Mouse (Mus musculus) heart, postnatal 25 days (tissue): Measurements from ENCODE around the gene Pafah1b2. TPM values are rescaled to one million over a fixed set of nuclear protein-coding genes. Genes with fewer than 3 reads are reported as not detected.

Experiments used
- DNase-seq: peaks from one replicate; pipeline ENCODE4 v3.0.0; 2022; ENCODE audit warnings: low spot score
- intact Hi-C: fragments of 180-260 bp; cut with DNase I; formaldehyde crosslinking; loops from one replicate; pipeline ENCODE4 v1.15.1; 2025
- total RNA-seq, 2 experiments: library from RNA; stranded (reverse); gene quantifications; 2 replicates each; pipeline ENCODE4 v1.2.3; 2021

The Pafah1b2 gene
- total RNA-seq, 2 experiments from 2014 or later, result 55.1 to 62.3 TPM

DNA sequence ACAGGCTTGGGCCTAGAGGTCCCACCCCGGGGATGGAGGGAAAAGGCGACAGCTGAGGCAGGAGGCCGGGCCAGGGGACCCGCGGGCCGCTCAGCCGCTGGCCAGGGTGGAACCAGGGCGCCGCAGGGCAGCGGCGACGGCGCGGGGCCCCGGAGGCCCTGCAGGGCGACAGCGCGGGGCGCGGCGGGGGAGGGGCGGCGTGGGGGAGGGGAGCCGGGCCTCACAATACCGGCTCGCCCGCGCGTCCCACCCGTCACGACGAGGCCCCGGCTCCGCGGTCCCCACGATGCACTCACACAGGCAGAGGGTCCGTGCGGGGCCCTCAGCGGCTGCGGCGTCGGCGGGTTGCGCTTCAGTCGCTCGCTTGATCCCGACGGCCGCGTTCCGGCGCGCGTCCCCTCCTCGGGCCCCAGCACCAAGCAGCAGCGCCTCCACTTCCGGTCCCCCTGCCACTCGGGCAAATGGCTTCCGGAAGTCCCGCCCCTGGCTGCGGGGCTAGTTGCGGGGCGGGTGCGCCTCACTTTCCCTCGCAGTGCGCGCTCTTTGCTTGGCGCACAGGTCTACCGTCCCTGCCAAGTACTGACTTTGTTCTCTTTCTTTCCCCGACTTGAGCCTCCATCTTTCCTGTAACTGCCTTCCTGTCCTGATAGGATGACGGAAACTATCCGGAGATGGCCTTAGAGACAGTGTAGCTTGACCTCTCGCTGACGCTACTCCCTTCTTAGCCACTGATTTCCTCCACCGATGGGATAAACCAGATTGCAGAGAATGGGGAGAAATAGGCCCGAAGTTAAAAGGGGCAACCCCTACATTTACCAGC, 27.9 kb downstream of the Pafah1b2 start:
- intact Hi-C loops, result loop anchor here (2.0 kb wide), 1 partner anchor 30 kb away; the partner anchor contains the start of gene Sidt2
- DNase-seq, result peak; percentile 82

DNA sequence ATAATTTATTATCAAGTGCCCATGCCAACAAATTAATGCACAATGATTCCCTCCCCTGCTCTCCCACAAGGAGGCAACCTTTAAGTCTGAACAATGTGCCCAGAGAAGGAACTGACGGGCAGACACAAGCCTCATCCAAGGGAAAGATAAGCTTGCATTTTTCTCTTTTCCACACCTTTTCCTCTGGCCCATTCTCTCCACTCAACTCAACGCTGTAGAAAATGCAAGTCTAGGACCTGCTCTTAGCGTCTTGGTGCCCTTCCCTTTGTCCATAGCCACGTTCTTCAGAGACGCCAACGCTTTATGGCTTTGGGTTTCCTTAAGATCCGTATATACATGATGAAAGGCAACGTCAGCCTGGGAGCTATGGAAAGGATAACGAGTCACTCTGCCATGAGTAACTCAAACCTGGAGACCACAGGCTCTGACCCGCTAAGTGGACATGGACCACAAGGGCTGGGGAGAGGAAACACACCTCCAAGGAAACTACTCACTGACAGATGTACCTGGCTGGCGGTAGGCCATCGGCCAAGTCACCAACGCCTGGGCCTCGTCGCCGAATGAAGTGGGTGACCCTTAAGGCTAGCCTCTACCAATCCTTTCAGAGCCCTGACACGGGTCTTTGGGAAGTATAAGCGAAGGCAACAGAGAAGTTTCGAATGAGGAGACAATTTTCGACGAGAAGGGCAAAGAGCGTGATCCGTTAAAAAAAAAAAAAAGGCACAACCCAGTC, 28.6 kb downstream of the Pafah1b2 start:
- intact Hi-C loops, result loop anchor here (2.0 kb wide), 1 partner anchor 29 kb away; the partner anchor contains the start of gene Sidt2
- DNase-seq, result no peak

DNA sequence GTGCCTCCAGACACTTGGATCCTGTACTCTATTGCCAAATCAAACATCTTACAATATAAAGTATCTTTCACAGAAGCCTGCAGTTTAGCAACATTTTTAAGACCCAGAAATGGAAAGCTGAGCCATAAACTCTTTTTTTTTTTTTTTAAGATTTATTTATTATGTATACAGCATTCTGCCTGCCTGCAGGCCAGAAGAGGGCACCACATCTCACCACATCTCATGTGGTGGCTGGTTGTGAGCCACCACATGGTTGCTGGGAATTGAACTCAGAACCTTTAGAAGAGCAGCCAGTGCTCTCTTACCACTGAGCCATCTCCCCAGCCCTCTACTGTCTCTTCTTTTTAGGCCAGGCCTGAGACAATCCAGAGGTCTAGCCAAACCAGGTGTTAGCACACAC, 31.2 kb downstream of the Pafah1b2 start:
- DNase-seq, result no peak
- intact Hi-C loops, result no loop called here

DNA sequence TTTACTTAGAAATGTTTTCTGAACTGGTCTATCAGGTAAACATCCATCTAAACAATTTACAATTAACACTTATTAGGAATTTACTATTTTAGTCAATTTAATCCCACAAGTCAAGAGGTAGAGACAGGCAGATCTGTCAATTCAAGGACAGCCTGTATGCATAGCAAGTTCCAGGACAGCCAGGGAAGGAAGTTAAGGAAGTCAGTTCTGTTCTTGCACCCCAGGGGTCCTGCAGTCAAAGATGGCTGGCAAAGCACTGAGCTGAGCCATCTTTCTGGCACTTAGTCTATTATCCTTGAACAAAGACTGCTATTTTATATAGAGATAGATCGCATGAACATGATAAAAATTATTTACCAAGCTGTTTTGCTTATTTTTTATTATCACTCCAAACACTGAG, 31.9 kb downstream of the Pafah1b2 start:
- intact Hi-C loops, result no loop called here
- DNase-seq, result no peak

DNA sequence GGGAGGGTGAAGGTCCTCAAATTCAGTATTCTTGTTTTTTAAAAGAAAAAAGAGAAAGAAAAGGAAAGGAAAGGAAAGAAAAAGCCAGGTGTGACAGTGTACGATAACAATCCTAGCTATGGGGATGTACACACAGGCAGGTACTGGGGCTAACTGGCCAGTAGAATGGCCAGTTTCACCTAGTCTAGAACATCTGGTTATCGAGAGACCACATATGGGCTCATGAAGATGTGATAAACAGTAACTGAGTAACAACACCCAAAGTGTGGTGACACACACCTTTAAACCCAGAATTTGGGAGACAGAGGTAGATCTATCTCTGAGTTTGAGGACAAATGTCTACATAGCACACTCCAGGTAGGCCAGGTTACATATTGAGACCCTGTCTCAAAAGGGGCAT, 32.7 kb downstream of the Pafah1b2 start:
- DNase-seq, result no peak
- intact Hi-C loops, result no loop called here

DNA sequence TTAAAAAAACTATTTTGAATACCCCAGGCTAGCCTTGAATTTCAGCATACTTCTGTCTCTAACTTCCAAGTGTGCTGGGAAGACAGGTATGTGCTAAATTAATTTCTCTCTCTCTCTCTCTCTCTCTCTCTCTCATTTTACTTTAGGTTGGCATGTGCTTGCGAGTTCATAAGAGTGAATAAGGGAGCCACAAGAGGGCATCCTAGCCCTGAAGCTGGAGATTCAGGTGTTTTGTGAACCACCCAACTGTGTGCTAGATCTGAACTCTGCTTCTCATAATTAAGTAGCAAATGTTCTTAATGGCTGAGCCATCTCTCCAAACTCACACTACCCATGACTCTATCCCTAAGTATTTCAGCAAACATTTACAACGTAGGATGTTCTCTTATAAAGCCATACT, 35.6 kb downstream of the Pafah1b2 start:
- no peak for DNase-seq
- intact Hi-C loops, result no loop called here

DNA sequence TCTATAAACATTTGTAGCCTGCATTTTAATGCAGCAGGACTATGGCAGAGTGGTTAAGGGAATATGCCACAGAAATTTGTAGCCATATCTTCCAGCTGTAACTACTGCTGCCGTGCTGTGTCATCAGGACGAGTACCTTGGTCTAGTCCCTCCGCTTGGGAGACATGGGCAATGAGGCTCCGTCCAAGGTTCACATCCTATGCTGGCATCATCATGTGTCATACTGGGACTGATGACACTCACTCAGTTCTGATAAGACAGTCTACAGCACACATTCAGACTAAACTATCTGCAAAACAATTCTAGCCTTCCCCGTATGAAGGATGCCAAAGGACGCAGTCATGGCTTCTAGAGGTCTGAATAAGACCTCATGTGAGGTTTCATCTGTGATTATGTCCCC, 48.9 kb downstream of the Pafah1b2 start:
- no peak for DNase-seq
- intact Hi-C loops, result no loop called here

DNA sequence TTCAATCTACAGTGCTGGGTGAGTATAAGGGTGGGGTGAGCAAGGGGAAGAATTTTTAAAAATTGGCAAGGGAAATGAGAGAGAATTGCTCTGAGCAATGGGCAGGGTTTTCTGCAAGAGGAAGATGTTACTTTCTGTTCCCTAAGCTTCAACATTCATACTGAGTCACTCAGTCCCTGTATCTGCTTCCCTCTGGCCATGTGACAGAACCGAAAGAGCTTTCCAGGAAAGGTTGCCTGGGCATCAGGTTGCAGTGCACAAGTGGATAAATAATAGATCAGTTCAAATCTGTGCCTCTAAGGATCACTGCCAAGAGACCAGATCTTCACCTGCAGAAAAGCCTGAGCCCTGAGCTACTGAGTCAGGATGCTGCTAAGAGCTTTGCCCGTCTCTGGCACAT, 50.6 kb downstream of the Pafah1b2 start:
- no peak for DNase-seq
- intact Hi-C loops, result no loop called here

DNA sequence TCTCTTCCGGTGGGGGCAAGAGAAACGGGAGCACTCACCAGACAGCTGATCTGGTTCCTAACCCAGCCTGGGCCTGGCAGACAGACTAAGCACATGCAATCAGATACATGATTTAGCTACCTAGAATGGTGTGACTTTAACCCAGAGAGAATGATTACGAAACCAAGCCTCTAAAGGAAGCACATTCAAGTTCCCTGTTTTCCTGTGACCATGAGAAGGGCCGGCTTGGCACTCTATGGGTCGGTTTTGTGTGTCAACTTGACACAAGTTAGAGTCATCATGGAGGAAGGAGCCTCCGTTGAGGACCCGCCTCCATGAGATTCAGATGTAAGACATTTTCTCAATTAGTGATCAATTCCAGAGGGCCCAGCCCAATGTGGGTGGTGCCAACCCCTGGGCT, 52.8 kb downstream of the Pafah1b2 start:
- no peak for DNase-seq
- intact Hi-C loops, result no loop called here

DNA sequence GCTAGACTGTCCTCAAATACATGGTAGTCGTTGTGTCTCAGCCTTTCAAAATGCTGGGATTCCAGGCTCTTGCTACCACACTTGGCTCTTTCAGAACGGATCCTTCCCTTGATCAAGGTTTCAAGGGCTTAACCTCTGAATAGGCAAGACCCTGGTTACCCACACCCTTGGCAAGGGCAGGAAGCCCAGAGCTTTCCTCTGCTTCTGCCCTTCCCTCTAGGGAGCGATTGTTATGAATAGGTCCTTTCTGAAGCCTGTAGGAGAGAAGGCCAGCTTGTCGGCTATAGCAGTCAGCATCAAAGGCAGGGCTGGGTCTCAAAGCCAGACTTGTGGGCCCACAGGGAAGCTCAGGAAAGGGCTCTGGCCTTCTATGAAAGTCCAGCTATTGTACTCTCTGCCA, 53.6 kb downstream of the Pafah1b2 start:
- intact Hi-C loops, result no loop called here
- DNase-seq, result no peak

DNA sequence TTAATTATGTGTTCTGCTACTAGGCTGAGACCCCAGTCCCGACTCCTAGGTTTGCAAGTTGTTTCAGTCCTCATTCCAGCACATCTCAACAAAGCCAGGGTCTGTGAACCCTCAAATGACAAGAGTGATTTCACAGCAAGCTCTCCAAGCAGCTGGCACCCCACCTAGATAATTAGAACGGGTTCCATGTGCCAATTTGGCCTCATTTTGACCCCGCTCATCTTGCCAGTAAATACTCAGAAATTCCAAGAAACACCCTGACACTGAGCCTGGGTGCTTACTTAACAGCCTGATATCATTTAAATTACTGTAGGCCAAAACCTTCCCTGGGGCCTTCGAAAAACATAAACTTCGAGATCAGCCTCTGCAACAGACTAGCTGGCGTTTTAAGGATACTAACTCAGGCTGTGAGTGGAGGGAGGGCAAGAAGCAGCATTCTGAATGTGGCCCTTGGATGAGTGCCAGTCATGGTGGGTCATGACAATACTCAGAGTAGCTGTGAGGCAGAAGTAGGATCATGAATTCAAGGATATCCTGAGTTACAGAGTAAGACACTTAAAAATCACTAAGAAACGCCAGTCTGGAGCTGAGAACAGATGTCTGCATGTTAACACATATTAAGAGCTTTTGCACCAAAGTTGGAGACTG, 54.3 kb downstream of the Pafah1b2 start:
- intact Hi-C loops, result no loop called here
- DNase-seq, result no peak

DNA sequence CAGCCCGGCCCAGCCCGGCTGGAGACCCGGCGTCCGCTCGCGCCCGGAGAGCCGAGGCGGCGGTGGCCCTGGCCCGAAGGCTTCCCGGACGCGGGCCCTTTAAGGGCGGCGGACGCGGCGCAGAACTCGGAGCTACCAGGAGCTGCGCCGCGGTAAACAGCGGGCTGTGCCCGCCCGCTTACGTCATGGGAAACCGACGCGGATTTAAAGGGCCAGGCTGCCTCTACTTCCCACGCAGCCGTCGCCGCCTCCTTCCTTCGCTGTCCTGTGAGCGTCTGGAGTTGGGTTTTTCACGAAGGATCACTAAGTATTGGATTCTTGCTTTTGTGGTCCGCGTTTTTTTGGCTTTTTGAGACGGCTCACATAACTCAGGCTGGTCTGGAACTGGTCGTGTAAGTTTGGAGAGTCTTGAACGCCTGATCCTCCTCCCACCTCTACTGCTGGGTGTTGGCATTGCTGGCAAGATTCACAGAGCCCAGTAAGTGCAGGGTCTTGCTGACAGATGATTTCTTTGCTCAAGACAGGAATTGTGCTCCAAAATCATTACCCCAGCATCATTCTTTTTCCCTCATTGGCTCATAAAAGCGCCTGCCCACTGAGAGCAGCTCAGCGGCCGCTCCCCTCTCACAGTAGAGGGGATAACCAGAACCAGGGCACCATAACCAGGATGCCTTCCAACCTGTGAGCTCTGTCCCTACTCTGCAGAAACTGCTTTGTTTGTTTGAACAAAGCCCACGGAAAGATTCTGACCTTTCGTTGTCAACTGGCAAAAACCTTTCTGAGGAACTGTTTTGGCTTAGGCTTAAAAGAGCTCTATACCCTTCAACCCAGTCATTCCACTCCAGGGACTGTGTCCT, 57.2 kb downstream of the Pafah1b2 start, which contains the start of gene Sidt2:
Sidt2 (minus strand) TSS at position 152 of the 857 bp plus-strand sequence.
- intact Hi-C loops, result loop anchor here (2.0 kb wide), 1 partner anchor 29 kb away; no protein-coding TSS in a partner anchor
- peak; percentile 81 for DNase-seq

DNA sequence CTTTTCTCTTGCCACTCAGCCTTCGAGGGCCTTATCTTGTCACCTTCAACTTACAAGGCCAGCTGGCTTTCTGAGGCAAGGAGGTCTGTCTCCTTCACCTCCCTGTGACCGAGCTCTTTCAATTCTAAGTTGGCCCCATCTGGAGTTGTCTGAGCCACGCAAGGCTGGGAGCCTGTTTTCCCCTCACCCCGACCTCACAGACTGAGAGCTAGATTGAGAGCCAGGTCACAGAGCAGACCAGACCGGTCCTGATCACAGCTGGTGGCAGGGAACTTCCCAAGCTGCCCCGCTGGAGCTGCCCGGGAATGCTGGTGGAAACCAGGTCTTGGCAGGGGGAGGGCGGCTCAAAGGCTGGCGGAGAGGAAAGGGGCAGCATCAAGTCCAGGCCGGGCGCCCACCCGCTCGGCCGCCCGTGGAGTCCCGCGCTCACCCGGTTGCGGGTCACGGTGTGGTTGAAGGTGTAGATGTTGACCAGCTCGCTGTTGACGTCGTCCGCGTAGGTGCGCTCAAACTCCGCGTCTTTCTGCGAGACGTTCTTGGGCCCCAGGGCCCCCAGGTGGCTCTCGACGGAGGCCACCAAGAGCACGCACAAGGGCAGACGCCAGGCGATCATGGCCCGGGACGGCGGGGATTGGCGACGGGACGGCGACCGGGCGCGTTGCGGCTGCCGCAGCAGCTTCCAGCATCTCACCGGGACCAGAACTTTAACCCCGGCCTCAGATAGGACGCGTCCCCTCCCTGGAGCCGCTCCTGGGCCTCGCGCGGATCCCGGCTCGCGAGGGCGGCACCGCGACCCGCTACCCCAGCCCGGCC, 58.0 kb downstream of the Pafah1b2 start:
- DNase-seq, result no peak
- intact Hi-C loops, result loop anchor here (2.0 kb wide), 1 partner anchor 30 kb away; no protein-coding TSS in a partner anchor

DNA sequence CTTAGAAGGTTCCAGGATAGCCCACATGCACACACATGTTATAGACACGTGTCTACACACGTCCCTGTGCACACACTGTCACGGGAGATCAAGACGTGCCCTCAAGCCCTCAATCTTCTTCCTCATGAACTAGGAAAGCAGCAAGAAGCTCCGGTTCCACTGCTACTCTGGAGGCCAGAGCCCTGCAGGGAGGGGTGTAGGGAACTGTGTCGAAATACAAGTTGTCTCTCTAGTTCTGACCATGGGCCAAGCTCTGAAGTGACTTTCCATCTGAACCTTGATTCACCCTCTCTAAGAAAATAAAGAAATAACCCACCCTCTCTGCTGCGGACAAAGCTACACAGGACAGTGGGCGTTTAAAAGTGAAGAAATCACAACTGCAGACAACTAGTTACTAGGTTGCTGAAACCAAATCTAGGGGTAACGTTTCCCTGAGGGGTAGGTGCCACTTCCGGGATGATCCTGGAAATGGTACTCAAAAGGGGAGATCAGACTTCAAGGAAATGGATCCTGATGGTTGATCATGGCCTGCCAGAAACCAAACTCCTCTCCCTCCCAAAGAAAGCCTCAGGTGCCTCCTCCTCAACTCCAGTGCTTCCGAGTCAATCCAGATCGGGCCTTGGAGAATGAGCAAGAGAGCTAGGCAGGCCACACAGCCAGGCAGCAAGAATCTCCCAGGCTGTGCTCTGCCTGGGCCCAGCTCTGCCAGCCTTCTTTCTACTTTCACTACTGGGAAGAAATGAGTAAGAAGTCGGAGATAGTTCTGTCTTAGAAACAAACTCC, 58.8 kb downstream of the Pafah1b2 start:
- intact Hi-C loops, result loop anchor here (2.0 kb wide), 2 partner anchors 31 to 47 kb away; partner anchors contain the start of genes Pcsk7 and Rnf214
- no peak for DNase-seq

DNA sequence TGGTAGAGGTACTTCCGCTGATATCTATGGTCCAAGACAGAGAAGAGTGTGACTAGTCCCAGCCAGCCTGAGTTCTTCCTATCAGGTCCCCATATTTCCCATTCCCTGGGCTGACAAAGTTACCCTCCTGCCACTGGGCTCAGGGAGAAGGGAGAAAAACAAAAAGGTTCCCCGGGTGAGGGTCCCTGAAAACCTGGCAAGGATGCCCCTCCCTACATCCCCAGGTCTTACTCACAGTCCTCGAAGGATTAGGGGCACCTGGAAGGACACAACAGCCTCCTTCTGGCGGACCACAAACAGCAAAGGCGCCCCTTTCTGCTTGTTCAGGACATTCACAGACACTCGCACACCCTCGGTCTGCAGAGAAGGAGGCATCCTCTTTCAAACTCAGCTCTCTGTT, 59.6 kb downstream of the Pafah1b2 start:
- intact Hi-C loops, result loop anchor here (2.0 kb wide), 1 partner anchor 46 kb away; the partner anchor contains the start of genes Pcsk7 and Rnf214
- DNase-seq, result no peak

DNA sequence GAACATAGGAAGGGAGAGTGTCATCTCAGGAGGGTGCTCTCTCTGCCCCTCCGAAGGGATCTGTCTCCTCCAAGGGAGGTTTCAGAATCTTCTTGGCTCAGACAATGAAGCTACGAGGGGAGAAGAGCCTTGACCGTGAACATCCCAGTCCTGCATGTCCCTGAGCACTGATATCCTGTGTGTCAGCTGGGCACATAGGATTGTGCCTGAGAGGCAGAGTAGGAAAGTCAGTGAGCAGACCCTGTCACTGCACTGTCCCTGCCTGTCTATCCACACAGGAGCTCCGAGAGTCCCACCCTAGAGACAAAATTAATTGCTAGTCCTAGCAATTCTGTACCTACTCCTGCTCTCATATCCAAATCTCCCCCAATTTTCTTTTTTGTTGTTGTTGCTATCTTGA, 60.4 kb downstream of the Pafah1b2 start:
- no peak for DNase-seq
- intact Hi-C loops, result loop anchor here (2.0 kb wide), 1 partner anchor 45 kb away; the partner anchor contains the start of genes Pcsk7 and Rnf214

DNA sequence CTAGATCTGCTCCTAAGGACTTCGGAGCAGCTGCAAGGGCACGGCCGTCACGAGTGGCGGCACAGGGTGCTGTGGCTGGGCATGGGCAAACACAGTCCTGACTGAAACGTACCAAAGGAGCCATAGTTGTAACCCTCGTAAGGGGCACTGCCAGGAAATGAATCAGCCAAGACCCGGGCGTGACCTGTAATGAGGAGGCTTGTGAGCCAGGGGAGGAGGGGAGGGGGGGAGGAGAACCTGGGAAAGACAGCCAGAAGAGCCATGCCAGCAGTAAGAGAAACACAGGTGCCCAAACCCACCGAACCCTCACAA, 65.7 kb downstream of the Pafah1b2 start:
- intact Hi-C loops, result no loop called here
- DNase-seq, result no peak
